Mouse (Mus musculus): ENCODE results near the gene Trf. TPM values are rescaled to one million over a fixed set of nuclear protein-coding genes. Genes with fewer than 3 reads are reported as not detected.
A peak's percentile ranks its signal among the peaks of the same experiment; 100 is the strongest.
"Not testable (repeated sequence)": the region's sequence is repeated elsewhere in the genome, so short reads cannot be mapped to it uniquely, and the experiment has no call there.

Trf gene
- total RNA-seq, 1 experiment from 2014 or later = 43.2 TPM

DNA sequence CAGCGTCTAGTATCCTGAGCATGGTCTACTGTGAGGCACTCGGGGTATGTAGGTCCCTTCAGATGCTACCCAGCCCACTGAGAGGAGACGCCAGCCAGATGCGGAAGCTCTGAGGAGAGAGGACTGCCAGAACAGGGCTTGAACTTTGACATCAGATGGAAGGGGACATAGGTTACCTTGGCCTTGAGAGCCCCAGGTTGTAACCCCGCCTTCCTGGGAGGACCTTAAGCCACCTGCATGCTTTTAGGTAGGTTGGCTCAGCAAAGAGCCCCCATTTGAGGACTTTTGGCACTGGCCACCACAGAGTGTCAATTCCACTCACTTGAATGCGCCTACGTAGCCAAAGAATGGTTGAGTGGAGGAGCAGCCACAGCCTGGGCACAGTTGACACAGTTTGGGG lies 5.5 kb downstream of the Trf start:
- no peak for DNase-seq

DNA sequence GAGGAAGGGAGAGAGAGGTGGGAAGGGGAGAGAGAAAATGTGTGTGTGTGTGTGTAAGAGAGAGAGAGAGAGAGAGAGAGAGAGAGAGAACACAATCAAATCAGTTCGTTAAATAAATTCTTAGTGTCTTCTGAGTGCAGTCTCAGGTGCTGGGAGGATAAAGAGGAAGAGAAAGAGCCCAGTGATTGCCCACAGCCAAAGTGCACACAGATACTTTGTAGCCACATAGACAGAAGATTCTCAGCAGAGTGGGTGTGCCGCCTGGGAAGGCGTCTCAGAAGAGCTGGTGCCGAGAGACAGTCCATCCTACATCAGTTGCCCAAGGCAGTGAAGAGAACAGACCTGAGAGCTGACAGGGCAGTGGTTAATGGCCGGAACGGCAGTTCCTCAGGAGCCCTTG lies 16.0 kb downstream of the Trf start:
- DNase-seq = no peak

DNA sequence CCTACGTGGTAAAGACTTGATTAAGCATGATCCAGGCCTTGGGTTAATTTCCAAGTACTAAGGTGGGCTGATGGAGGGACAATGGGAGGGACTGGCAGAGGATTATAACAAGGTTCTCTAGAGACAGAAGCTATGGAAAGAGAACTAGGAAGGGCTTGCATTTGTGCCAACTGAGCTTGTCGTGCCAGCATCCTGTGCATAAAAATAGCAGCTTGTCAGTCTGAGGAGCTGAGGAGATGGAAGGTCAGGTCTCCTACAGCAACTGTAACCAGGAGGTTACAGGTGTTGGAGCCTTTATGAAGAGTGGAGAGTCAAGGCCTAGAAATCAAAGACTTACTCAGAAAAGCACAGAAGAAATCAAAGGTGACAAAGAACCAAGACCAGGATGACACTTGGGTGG lies 16.6 kb downstream of the Trf start:
- DNase-seq = no peak

DNA sequence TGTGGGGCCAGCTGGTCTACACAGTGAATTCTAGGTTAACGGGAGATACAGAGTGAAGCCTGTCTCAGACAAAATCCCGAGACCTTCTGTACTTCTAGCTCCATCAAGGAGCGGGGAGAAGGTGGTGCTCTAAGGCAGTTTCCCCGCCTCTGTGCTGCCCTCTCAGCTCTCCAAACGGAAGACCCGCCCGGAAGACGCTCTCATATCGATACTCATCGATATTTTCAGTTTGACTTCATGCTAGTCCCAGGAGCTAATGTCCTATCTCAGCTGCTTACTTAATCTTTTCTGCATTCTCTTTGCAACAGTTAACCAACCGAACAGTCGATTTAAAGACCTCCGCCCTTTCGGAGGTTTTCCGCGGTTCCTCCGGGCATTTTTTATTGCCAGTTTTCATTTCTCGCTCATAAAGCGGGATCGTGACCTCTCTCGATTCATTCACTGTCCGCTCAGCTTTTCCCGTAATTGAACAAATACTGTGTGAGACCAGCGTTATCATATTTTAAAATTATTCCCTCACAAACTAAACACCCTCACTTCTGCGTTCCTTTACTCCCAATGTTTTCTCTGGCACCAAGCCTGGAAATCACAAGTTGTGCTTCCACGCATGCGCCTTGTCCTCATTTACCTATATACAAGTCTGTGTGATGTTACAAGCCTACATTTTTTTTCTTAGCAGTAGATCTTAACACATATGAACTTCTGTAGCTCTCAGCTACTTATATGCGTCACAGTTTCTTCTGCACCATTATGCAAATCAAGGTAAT lies 17.4 kb downstream of the Trf start:
- DNase-seq = no peak

DNA sequence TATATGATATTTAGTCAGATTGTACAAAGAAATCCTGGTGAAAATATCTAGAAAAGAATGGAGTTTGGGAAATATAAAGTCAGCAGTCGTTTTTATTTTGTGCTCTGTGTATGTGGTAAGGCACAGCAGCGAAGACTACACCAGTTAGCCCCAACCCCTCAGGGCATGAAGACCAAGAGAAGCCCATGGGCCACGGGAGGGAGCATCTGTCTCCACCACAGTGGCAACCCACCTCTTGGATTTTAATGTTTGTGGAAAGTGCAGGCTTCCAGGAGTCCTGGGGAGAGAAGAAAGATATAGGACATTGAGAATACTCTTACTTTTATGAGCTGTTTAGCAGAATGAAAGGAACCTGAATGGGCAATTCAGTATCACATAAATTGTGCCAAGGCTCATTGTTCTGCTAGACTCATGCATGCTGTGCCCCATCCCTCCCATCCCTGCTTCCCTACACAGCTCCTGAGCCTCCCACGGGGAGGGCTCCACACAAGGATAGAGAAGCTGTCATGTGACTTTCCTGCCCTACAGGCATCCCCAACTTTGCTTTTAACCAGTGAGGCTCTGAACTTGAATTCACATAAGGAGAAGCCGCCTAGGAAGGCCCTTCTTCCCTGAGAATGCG lies 21.3 kb downstream of the Trf start:
- no peak for DNase-seq

DNA sequence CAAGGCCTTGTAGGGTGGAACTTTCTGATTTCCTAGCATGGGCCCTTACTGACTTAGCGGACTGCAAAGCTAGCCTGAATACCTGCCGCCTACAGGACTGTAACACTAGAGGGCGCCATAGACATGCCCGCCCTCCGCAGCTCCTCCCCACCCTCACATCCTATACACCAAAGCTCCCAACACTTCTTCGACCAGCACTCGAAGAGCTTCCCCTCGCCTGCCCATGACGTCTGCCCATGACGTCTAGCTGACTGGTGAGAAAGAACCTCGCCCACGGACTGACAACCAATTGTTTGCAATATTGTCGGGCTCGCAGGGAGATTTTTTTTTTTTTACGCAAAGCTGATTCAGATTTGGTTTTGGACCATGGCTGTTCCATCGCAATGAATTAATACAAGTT lies 22.4 kb downstream of the Trf start:
- peak; percentile 56 for DNase-seq

DNA sequence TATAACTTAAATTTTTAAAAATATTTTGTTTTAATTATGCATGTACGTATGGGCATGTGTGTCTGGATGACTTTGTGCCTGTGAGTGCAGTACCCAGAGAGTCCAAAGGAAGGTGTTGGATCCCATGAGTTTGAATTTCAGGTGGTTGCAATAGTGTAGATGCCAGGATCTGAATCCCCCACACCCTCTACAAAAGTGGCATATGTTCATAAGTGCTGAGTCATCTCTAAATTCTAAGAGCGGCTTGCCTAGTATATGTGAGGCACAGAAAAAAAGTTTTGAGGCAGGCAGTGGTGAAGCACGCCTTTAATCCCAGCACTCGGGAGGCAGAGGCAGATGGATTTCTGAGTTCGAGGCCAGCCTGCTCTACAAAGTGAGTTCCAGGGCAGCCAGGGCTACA lies 24.5 kb downstream of the Trf start:
- DNase-seq = no peak

DNA sequence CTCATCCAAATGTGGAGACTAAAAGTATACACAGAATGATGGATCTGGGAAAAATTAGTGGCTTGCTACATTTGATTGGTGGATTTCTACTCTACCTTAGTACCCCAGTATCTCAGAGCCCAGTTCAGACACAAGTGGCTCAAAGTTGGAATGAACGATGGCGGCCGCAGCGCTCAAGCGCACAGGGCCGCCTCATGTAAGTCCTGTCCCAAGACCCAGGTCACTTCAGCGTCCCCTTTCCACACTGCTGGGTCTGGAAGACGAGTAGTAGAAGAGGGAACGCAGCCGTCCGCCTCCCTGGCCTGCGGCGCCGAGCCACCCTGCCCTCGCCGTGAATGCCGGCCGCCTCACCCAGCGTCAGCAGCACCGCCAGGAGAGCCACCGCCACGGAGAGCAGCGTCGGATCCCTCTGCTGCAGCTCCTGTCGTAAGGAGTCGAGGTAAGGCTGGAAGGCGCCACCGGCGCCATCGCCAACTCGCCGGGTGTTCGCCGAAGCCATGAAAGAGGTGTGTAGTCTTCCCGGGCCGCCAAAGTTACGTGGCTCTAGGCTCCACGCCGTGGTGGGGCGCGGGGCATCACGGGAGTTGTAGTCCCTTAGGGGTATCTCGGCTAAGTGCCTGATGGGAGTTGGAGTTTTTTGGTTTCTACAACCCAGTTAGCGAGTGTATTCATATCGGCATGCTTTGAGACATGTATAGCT lies 28.5 kb downstream of the Trf start, which contains the start of gene Srprb:
Srprb (minus strand) TSS at position 577 of the 700 bp plus-strand sequence.
- DNase-seq = peak; percentile 93

DNA sequence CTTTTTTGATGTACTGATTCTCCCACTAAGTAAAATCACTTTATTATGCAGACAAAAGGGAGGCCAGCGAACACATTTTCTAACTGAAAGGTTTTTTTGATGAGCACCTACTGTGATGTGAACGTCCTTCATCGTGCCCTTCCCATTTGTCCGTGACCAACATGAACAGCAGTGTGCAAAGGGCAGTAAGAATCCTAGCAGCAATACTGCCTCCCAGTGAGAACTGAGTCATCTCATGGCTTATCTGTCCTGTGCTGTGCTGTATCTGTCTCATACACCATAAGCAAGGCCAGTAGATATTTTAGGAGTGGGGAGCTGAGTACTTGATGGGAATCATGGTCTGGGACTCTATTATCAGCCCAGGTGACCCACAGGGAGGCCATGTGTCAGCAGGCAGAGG lies 41.8 kb downstream of the Trf start:
- no peak for DNase-seq

DNA sequence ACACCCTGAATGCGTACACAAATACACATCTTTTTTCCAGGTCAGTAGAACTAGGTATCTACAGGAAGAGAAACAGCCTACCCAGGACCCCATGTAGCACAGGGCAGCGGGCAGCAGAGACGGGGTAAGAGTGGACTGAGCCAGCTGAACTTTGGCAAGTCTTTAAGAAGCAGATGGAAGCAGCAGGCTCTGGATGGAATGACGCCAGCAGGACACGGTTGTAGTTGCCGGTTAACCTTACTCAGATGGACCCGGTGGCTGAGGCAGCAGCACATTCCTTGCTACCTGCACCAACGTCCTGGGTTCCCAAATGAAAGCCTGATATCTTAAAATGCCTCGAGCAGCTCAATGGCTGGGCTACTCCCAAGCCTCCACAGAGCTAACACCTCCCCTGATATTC lies 43.5 kb downstream of the Trf start:
- DNase-seq = peak; percentile 27

DNA sequence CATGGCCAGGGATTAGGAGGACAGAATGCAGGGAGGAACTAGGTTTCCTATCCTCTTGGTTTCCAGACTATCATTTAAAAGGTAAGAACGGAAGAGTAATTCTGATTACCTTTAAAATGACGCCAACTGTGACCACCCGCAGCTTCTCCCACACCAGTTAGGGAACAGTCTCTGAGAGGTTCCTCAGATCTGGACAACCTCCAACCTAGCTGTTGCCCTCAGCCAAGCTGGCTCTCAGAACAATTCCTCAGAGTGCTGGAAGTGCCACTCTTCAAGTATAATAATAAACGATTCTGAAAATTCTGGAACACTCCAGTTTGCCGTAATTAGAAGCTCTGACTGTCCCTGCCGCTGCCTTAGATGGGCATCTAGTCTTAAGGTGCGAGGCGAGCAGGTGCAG lies 44.3 kb downstream of the Trf start:
- no peak for DNase-seq

DNA sequence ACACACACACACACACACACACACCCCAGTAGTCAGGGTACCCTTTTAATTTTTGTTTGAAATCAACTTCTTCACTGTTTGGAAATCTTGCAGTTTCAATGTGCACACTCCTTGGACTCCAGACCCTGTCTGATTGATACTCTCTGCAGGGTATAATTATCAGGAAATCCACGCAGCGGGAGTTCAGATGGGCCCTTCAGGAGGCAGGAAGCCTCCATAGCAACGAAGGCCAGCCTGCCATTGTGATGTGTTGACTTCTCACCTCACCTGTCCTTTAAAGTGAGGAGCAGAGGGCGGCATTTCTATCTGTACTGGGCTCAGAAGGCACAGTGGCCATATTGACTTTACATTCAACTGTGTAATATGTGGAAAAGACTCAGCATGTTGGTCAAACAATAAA lies 45.4 kb downstream of the Trf start:
- DNase-seq = no peak

DNA sequence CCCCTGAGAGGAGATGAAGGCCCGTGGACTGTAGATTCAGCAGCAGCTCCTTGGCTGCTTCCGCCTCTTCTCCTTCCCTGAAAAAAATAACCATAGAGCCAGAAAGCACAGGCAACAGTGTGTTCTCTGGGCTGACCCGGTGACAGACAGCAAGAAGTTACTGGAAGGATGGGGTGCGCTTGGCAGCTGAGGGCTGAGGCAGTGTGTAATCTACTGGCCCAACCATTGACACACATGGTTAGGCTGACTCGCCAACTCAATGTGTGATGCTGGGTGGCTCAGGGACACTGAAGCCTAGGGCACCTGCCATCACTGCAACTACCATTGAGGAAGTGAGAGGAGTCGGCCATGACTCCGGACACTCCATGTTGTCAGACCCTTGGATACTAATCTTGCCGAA lies 48.4 kb downstream of the Trf start:
- no peak for DNase-seq

DNA sequence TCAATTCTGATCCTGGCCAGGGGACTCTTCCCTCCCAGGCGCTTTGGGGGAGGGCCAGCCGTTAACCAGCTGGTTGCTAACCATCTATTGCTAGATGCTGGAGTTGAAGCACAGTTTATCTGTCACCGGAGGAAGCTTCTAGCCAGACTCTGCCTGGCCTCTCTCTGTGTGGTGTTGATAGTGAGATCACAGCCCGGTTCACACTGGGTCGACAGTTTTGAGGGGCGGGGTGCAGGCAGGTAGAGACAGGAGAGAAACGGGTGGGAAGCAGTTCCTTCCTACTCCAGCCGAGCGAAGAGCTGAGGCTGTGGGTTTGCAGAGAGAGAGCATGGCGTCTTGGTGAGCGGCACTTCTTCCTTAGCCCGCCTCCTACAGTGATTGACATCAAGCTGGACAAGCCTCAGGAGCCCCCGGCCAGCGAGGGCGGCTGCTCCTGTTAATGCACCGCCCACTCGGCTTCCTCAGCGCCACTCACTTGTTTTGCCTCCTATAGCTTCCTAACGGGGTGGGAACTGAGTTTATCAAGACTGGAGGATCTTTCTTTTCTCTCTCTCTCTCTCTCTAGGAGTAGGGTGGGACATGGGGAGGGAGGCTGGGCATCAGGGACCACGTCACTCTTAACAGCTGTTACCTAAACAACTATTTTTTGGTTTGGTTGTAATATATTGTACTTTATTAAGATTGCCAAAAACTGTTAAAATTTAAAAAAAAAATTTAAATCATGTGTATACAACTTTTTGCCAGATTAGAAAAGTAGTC lies 49.3 kb downstream of the Trf start:
- peak; percentile 78 for DNase-seq

DNA sequence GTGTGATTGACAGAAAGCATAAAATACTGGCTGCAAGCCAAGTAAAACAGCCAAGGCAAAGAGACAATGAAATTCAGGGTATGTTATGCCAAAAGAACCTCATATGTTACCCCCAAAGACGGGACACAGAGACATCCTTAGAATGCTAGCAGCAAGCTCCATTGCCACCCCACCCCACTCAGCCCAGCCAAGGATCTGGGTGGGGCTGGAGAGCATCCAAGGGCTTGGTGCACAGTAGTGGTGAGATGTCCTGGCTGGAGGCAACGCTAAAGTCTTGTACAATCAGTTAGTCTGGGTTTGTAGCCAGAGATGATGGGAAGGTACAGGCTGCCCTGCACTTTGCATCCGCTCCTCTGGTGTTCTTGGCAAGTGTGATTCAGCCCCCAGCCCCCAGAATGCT lies 49.9 kb downstream of the Trf start:
- peak; percentile 48 for DNase-seq

DNA sequence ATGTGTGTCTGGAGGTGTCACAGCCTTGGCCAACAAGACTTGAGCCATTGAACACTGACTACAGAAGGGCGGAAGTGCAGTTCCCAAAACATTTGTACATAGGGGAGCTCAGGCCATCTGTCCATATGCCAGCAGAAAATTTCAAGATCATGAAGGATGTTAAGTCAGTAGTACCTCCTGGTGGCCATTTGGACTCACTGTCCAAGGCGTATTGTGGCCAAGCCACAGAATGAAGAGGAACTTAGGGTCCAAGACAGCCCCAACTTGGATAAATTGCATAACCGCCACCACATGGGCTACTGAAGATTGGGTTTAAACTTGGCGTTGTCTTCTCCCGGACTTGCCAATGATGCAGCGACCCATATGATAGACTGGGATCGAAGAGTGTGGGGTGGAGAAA lies 54.6 kb downstream of the Trf start:
- DNase-seq = no peak

DNA sequence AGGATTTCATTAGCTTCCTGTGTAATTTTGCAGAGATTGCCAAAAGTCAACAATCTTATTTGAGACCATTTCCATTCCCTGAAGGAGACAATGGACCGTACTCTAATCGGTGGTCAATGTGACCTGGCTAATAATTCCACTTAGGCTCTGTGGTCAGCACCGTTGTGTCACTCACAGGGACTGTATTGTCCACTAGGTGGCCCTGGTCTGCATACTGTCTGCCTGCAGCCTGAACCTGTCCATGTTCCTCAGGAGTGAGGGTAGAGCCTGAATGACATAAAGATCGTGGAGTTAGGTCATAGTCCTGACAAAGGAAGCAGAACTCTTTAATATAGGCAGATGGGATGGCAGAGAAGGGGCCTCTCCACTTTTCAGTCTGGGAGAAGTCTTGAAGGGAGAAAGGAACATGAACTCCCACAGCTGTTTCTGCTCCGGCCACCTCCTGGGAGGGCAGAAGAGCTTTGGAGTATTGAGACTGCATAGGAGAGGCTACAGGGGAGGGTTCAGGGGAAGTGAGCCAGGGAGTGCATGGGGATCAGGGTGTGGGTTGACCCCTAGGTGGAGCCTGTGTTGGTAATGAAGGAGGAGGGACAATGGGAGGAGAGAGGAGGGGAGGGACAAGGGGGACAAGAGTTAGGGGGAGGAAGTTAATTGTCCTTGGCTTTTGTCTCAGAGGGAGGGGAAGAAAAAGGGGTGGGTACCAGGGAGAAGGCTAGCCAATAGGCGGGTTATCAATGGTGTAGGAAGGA lies 55.3 kb downstream of the Trf start:
- DNase-seq = peak; percentile 29

DNA sequence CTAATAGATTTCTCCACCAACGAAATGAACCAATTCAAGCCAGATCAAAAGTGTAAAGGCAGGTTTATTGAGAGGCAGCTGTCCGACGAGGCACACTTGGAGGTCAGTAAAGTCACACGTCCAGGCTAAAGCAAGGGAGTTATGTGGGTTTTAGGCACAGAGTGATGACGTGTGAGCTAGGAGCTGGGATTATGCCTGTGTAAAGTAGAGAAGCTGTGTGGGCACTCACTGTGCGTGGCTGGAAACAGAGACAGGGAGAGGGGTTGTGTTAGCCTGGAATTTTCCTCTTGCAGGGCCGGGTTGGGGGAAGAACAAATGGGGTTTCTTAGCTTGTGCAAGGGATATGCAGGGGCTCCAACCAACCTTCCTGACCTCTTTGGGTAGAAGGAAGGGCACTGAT lies 61.5 kb downstream of the Trf start:
- no peak for DNase-seq

DNA sequence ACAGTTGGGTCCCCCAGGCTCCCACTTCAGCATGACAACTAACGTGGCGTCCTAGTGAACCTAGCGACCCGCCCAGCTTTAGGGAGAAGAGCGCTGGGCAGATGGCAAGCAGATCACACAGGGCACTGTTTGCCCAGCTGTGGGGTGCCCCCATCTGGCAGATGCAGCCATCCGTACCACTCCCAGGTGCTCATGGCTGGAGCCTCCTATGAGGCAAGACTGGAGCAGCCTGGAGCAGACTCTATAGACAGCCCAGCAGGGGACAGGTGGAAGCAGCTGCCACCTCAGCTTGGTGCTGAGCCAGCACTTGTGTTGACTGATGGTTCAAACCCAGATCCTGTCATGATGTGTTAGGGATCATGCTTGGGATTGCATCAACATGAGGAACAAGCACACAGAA lies 62.2 kb downstream of the Trf start:
- DNase-seq = no peak

DNA sequence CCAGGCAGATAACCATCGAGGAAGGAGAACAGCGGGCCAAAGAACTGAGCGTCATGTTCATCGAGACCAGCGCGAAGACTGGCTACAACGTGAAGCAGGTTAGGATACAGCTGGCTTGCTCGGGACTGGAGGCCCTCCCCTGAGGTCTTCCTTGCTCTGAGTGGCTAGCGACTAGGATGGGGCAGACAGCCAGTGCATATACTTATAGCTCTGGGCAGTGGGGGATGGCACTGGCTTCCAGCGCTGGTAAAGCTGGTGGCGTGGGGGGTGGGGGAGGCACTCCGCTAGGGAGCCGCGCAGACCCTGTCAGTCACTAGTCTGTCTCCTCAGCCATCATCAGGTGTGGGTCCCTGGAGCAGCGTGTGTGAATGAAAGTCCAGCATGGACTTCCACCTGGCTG lies 66.4 kb downstream of the Trf start:
- no peak for DNase-seq

DNA sequence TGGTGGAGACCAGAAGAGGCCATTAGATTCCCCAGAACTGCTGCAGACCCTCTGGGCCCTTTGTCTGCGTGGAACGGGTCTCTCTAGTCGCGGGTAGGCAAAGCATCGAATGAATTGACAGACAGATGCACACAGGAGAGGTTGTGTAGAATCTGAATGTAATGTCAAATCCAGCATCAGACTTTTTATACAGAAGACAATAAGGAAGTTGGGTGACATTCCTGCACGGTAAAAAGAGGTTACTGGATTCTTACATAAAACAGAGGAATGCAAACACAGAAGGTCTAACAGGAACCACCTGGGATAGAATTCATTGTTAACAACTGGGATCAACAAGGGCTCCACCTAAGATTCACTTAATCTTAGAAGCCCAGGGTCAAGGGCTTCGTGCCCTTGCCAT lies 75.1 kb downstream of the Trf start:
- not testable (repeated sequence) for DNase-seq

DNA sequence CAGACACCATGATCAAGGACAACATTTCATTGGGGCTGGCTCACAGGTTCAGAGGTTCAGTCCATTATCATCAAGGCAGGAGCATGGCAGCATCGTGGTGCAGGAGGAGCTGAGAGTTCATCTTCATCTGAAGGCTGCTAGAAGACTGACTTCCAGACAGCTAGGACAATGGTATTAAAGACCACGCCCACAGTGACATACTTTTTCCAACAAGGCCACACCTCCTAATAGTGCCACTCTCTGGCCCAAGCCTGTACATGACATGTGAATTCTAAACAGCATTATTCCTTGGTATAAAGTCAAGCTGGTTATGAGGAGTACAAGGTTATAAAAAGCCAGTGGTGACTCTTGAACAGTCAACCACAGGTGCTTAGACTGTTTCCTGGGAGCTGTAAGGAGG lies 75.7 kb downstream of the Trf start:
- no peak for DNase-seq
